Mouse (Mus musculus): Measurements from ENCODE around the gene Alcam. TPM values are rescaled to one million over a fixed set of nuclear protein-coding genes. Genes with fewer than 3 reads are reported as not detected.

Gene Alcam
- total RNA-seq, 1 experiment from 2014 or later, result 16.9 TPM

- ATAC-seq (replicated peaks; ENCODE audit: low read depth, poor library complexity, severe bottlenecking), result 0 out of 2 replicates have a peak, but pooled peaks have one; percentile 11
Observed at GRCm38 (mm10) chr16:52443635-52444505, 10.0 kb downstream of the Alcam start.

GRCm38 (mm10) chr16:52443055-52443454, 10.8 kb downstream of the Alcam start:
- ATAC-seq (replicated peaks; ENCODE audit: low read depth, poor library complexity, severe bottlenecking), result no peak

GRCm38 (mm10) chr16:52439600-52439999, 14.3 kb downstream of the Alcam start:
- no peak for ATAC-seq (replicated peaks; ENCODE audit: low read depth, poor library complexity, severe bottlenecking)

GRCm38 (mm10) chr16:52439007-52439406, 14.9 kb downstream of the Alcam start:
- ATAC-seq (replicated peaks; ENCODE audit: low read depth, poor library complexity, severe bottlenecking), result no peak

GRCm38 (mm10) chr16:52438216-52438904, 15.5 kb downstream of the Alcam start:
- no peak for ATAC-seq (replicated peaks; ENCODE audit: low read depth, poor library complexity, severe bottlenecking)

- ATAC-seq (replicated peaks; ENCODE audit: low read depth, poor library complexity, severe bottlenecking), result no peak
Observed at GRCm38 (mm10) chr16:52433189-52433588, 20.7 kb downstream of the Alcam start.

- no peak for ATAC-seq (replicated peaks; ENCODE audit: low read depth, poor library complexity, severe bottlenecking)
Observed at GRCm38 (mm10) chr16:52432072-52432471, 21.8 kb downstream of the Alcam start.

- peak; percentile 73 for ATAC-seq (replicated peaks; ENCODE audit: low read depth, poor library complexity, severe bottlenecking)
Observed at GRCm38 (mm10) chr16:52431590-52431989, 22.3 kb downstream of the Alcam start.

GRCm38 (mm10) chr16:52430073-52430472, 23.8 kb downstream of the Alcam start:
- ATAC-seq (replicated peaks; ENCODE audit: low read depth, poor library complexity, severe bottlenecking), result no peak

- no peak for ATAC-seq (replicated peaks; ENCODE audit: low read depth, poor library complexity, severe bottlenecking)
Observed at GRCm38 (mm10) chr16:52429661-52430060, 24.2 kb downstream of the Alcam start.

- no peak for ATAC-seq (replicated peaks; ENCODE audit: low read depth, poor library complexity, severe bottlenecking)
Observed at GRCm38 (mm10) chr16:52428505-52428904, 25.4 kb downstream of the Alcam start.

- ATAC-seq (replicated peaks; ENCODE audit: low read depth, poor library complexity, severe bottlenecking), result peak; percentile 71
Observed at GRCm38 (mm10) chr16:52418568-52419158, 35.2 kb downstream of the Alcam start.

GRCm38 (mm10) chr16:52417982-52418381, 35.9 kb downstream of the Alcam start:
- ATAC-seq (replicated peaks; ENCODE audit: low read depth, poor library complexity, severe bottlenecking), result peak; percentile 60

- ATAC-seq (replicated peaks; ENCODE audit: low read depth, poor library complexity, severe bottlenecking), result peak; percentile 64
Observed at GRCm38 (mm10) chr16:52417146-52417545, 36.7 kb downstream of the Alcam start.

- ATAC-seq (replicated peaks; ENCODE audit: low read depth, poor library complexity, severe bottlenecking), result peak; percentile 50
Observed at GRCm38 (mm10) chr16:52413714-52414113, 40.2 kb downstream of the Alcam start.

GRCm38 (mm10) chr16:52406072-52406471, 47.8 kb downstream of the Alcam start:
- no peak for ATAC-seq (replicated peaks; ENCODE audit: low read depth, poor library complexity, severe bottlenecking)

- no peak for ATAC-seq (replicated peaks; ENCODE audit: low read depth, poor library complexity, severe bottlenecking)
Observed at GRCm38 (mm10) chr16:52405272-52405671, 48.6 kb downstream of the Alcam start.

- no peak for ATAC-seq (replicated peaks; ENCODE audit: low read depth, poor library complexity, severe bottlenecking)
Observed at GRCm38 (mm10) chr16:52399112-52399511, 54.8 kb downstream of the Alcam start.

GRCm38 (mm10) chr16:52386781-52387300, 67.0 kb downstream of the Alcam start:
- no peak for ATAC-seq (replicated peaks; ENCODE audit: low read depth, poor library complexity, severe bottlenecking)

- no peak for ATAC-seq (replicated peaks; ENCODE audit: low read depth, poor library complexity, severe bottlenecking)
Observed at GRCm38 (mm10) chr16:52383456-52384185, 70.3 kb downstream of the Alcam start.
